Mouse (Mus musculus) G1E (cell line): ENCODE data around the gene Smoc1.

Source experiments
- CTCF ChIP-seq: IDR thresholded peaks from 2 replicates; pipeline ENCODE4 v1.5.1; 2012; ENCODE audit warnings: low read depth, low read length, inconsistent platforms, mixed read lengths
- GATA1 ChIP-seq: IDR thresholded peaks from 2 replicates; pipeline ENCODE4 v1.6.1; 2012; ENCODE audit warnings: borderline replicate concordance, low read length, inconsistent platforms, mixed read lengths
- GATA2 ChIP-seq: IDR thresholded peaks from 2 replicates; pipeline ENCODE4 v1.6.1; 2012; ENCODE audit warnings: low read depth, low read length, inconsistent platforms, borderline replicate concordance
- POLR2AphosphoS5 ChIP-seq: IDR thresholded peaks from 2 replicates; pipeline ENCODE4 v1.6.1; 2012; ENCODE audit warnings: low read depth, low read length, inconsistent platforms; ENCODE audit not compliant: insufficient replicate concordance

DNA sequence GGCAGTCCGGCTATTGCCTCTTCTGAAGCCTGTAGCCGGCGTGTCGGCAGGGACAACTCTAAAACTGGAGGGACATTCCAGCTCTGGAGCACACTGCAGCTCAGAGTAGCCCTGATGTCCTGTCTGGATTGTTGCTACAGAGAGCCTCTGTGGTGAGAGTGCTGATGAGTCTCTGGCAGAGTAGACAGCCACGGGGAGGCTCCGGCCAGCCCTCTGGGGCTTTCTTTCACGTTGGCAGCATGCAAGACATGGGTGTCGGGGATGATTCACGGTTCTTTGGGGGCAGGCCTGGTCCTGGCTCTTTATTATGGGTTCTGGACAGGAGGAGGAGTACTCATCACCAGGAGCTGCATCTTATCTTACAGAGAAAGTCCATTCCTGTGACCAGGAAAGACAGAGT, 140.5 kb downstream of the Smoc1 start:
- TF ChIP-seq CTCF = no peak
- no peak for TF ChIP-seq GATA2
- no peak for TF ChIP-seq GATA1
- TF ChIP-seq POLR2AphosphoS5 = no peak
